Mouse (Mus musculus) midbrain, embryonic 14.5 days (tissue): ENCODE measurements at regions not wholly inside any gene's neighbourhood (a gene's known extent, or its start where the extent isn't known, plus 50 kb on each side); places are given as distances from the start of the nearest gene placed in this dataset.
A peak's percentile ranks its signal among the peaks of the same experiment; 100 is the strongest.
"Not testable (repeated sequence)": the region's sequence is repeated elsewhere in the genome, so short reads cannot be mapped to it uniquely, and the experiment has no call there.

Experiments
- ATAC-seq: fragments of 200-750 bp; cut with Nextera tagmentation; 2 replicates; pipeline ENCODE4 v1.8.0; 2017; ENCODE audit warnings: moderate number of reproducible peaks, moderate library complexity; ENCODE audit not compliant: low FRiP score, low TSS enrichment
- DNase-seq: peaks from one replicate; pipeline ENCODE4 v3.0.0-alpha.2; 2015
- H3K27ac ChIP-seq: fragments of 300-500 bp; sonication (generic); replicated peaks from 2 replicates; pipeline ENCODE4 v1.5.1; 2014; ENCODE audit warnings: mild to moderate bottlenecking, low read depth, low read length, moderate library complexity
- H3K27me3 ChIP-seq: fragments of 300-500 bp; sonication (generic); 2 replicates; pipeline ENCODE4 v1.6.1; 2014; ENCODE audit warnings: low read length, control low read depth, mixed read lengths; ENCODE audit not compliant: control insufficient read depth, insufficient read depth
- H3K36me3 ChIP-seq: fragments of 300-500 bp; sonication (generic); 2 replicates; pipeline ENCODE4 v1.6.1; 2014; ENCODE audit warnings: low read length, control low read depth; ENCODE audit not compliant: control insufficient read depth, insufficient read depth
- H3K4me1 ChIP-seq: fragments of 300-500 bp; sonication (generic); 2 replicates; pipeline ENCODE4 v1.6.1; 2014; ENCODE audit warnings: mild to moderate bottlenecking, antibody characterized with exemption, low read length, control low read depth; ENCODE audit not compliant: control insufficient read depth, insufficient read depth
- H3K4me2 ChIP-seq: fragments of 300-500 bp; sonication (generic); 2 replicates; pipeline ENCODE4 v1.6.1; 2014; ENCODE audit warnings: mild to moderate bottlenecking, low read length, moderate library complexity
- H3K4me3 ChIP-seq: fragments of 300-500 bp; sonication (generic); replicated peaks from 2 replicates; pipeline ENCODE4 v1.5.1; 2014; ENCODE audit warnings: low read depth, low read length
- H3K9ac ChIP-seq: fragments of 300-500 bp; sonication (generic); replicated peaks from 2 replicates; pipeline ENCODE4 v1.6.1; 2014; ENCODE audit warnings: mild to moderate bottlenecking, low read length, moderate library complexity
- H3K9me3 ChIP-seq: fragments of 300-500 bp; sonication (generic); 2 replicates; pipeline ENCODE4 v1.6.1; 2016; ENCODE audit warnings: low read length, control low read depth, mixed read lengths; ENCODE audit not compliant: control insufficient read depth
- WGBS: fragments of 180-500 bp; shearing (Covaris S2); extraction: QIAGEN DNeasy Blood & Tissue Kit; methylation state at CpG from one replicate; pipeline ENCODE4 v1.1.7; 2014; 5-methylcytosine and 5-hydroxymethylcytosine counted together

GRCm38 (mm10) chr2:98112023-98112422 lies 550.0 kb upstream of the Gm10801 start:
- no peaks in the 10 kb centered on the region for H3K36me3 ChIP-seq
- H3K4me2 ChIP-seq = no peak overlapping the region
- ATAC-seq (no peak), DNase-seq (no peak)
- no peaks in the 10 kb centered on the region for H3K9me3 ChIP-seq
- H3K9ac ChIP-seq = no peak overlapping the region
- no peak overlapping the region for H3K4me3 ChIP-seq
- H3K27me3 ChIP-seq = no peaks in the 10 kb centered on the region
- 97% methylated on average over 2 of the region's 2 CpGs for WGBS
- H3K4me1 ChIP-seq = no peaks in the 10 kb centered on the region
- H3K27ac ChIP-seq = no peak overlapping the region

DNA sequence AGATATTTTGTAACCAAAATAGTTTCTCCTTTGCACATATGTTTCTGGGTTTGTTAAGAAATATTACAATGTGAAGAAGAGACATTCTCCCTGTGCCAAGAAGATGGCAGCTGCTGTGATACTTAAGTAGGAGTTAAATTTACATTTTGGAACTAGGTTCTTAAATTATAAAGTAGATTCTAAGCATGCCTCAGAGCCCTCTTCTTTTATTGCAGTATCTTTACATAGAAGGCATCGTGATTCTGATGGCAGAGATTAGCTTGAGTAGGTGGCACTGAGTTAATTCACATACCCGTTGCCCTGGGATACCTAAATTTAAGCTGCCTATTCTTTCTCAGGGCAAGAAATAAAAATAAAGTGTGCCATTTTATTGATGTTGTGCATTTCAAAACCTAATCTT lies 538.6 kb upstream of the Gm10801 start:
- H3K4me3 ChIP-seq = no peak overlapping the region
- no peak overlapping the region for H3K9ac ChIP-seq
- ATAC-seq (no peak), DNase-seq (no peak)
- H3K4me2 ChIP-seq = no peak overlapping the region
- no peaks in the 10 kb centered on the region for H3K27me3 ChIP-seq
- no peaks in the 10 kb centered on the region for H3K4me1 ChIP-seq
- H3K9me3 ChIP-seq = no peaks in the 10 kb centered on the region
- WGBS = 50% methylated on average over 2 of the region's 2 CpGs
- no peak overlapping the region for H3K27ac ChIP-seq
- H3K36me3 ChIP-seq = no peaks in the 10 kb centered on the region

GRCm38 (mm10) chr2:98124646-98125045 lies 537.4 kb upstream of the Gm10801 start:
- Histone ChIP-seq H3K4me1 (no peaks in the 10 kb centered on the region), H3K36me3 (no peaks in the 10 kb centered on the region), H3K27ac (no peak overlapping the region), H3K9me3 (no peaks in the 10 kb centered on the region), H3K9ac (no peak overlapping the region), H3K27me3 (no peaks in the 10 kb centered on the region), H3K4me2 (no peak overlapping the region), H3K4me3 (no peak overlapping the region)
- 59% methylated on average over 2 of the region's 2 CpGs for WGBS
- peak; percentile 58; the same call in 1 of the 2 replicates for ATAC-seq
- peak; percentile 73 for DNase-seq

GRCm38 (mm10) chr2:98140461-98140860 lies 521.6 kb upstream of the Gm10801 start:
- not testable (repeated sequence) for DNase-seq, H3K4me3 ChIP-seq, H3K36me3 ChIP-seq, H3K9me3 ChIP-seq, H3K27me3 ChIP-seq, H3K9ac ChIP-seq, ATAC-seq, H3K4me2 ChIP-seq, H3K27ac ChIP-seq, H3K4me1 ChIP-seq
- WGBS = 92% methylated on average over 8 of the region's 8 CpGs

DNA sequence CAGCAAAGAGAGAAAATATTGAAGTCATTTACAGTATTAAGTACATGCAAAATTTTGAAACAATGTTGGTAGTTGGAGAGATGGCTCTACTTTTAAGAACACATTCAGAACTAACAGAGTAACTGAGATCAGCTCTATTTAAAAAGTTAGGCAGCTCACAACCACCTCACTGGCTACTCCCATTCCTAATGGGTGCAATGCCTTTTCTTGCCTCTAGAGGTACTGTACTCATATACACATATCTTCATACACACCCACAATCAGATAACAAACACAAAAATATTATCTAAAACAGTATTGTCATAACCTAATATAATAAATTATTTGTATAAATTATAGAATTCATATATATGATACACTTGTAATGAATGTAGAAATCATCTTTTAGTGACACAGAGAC lies 518.3 kb upstream of the Gm10801 start:
- no peak overlapping the region for H3K9ac ChIP-seq
- no peaks in the 10 kb centered on the region for H3K4me1 ChIP-seq
- H3K9me3 ChIP-seq = no peaks in the 10 kb centered on the region
- no peaks in the 10 kb centered on the region for H3K27me3 ChIP-seq
- no peaks in the 10 kb centered on the region for H3K36me3 ChIP-seq
- H3K4me3 ChIP-seq = no peak overlapping the region
- no peak overlapping the region for H3K27ac ChIP-seq
- no peak overlapping the region for H3K4me2 ChIP-seq
- DNase-seq (no peak), ATAC-seq (no peak)
